Mouse (Mus musculus) heart, adult 10 weeks (tissue): ENCODE measurements around the gene Zfp821. TPM values are rescaled to one million over a fixed set of nuclear protein-coding genes. Genes with fewer than 3 reads are reported as not detected.

Experiments
- polyA plus RNA-seq: library from polyadenylated mRNA; stranded (reverse); fragments of 350-450 nt; fragmentation: Illumina TruSeq; extraction: RNeasy Lipid Tissue Mini Kit (QIAGEN cat#74804); gene quantifications from one replicate; pipeline ENCODE4 v1.2.3, GENCODE M21; 2014; ENCODE audit warnings: low read depth, low replicate concordance

Gene Zfp821
- 6.4 TPM for polyA plus RNA-seq

DNA sequence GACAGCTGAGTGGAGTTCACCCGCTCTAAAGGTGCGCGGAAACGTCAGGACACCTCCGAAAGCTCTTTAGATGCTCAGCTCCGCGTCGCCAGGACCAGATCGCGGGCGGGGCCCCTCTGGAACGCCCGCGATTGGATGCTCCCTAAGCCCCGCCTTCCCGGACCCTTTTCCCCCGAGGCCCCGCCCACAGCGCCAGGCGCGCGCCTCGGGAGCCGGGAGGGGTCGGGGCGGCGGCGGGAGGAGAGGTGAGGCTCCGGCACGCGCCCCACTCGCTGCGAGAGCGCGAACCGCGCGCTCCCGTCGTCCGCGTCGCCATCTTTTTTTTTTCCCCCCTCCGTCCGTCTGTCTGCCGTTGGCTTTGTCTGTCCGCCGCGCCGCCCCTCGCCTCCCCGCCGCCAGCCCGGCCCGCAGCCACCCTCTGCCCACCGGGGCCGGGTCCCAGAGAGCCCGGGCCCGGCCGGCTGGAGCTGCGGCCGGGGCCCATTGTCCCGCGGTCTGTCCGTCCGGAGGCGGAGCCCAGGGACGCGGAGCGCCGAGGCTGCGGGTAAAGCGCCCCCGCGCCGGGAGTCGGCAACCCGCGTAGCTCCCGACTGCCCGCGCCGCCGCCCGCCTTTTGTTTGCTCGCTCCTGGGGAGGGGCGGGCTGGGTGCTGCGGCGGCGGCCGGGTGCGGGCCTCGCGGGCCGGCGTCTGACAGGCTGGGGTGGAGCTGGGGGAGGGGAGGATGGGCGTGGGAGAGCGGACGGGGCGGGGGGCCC lies at the start of gene Zfp821:
Gene Zfp821, plus strand, starts transcription at position 227 of the 756 bp plus-strand sequence.

DNA sequence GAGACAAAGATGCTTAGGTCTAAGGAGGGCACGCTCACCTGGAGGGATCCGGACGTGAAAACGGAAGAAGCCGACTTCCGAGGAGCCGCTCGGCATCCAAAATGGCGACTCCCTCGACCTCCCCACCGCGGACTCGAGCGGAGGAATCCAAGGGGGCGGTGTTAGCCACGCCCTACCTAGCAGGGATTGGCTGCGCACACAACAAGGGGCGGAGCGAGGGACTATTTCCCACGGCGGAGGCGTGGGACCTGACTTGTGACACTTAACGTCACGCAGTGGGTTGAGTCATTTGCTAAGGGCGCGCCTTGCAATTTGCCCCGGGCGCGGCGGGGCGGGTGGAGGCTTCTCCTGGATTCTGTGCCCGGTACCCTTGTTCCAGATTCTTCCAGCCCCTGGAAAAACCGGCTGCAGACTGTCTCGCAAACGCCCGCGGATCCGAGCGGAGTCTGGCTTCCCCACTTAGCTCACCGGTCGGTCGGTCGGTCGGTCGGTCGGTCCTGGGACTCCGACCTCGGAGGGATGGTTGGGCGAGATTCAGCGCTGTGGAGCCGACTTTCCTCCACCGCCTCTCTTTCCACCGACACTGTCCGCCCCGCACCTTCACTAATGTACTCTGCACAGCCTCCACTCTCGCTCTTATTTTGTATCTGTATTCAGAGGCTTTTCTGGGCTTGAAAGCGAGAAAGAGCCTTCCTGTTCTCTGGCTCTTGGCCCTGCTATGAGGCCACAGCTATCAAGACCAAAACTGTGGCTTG lies 12.0 kb upstream of the Zfp821 start, which contains the start of gene Ist1:
Gene Ist1, minus strand, starts transcription at position 115 of the 755 bp plus-strand sequence.

GRCm38 (mm10) chr8:109737237-109738048 lies 32.1 kb downstream of the Zfp821 start, which contains the start of gene Atxn1l:
TSS of gene Atxn1l (minus strand) at chr8:109737739.

Other genes with a start within 250 kb of the Zfp821 start
- not detected for gene Pmfbp1, start 211.5 kb upstream of the Zfp821 start, polyA plus RNA-seq
- gene Dhx38, start 139.7 kb upstream of the Zfp821 start, polyA plus RNA-seq, result 11.7 TPM
- 4.7 TPM for gene Txnl4b, start 139.7 kb upstream of the Zfp821 start, polyA plus RNA-seq
- gene Hp, start 126.4 kb upstream of the Zfp821 start, polyA plus RNA-seq, result 15.0 TPM
- 18.7 TPM for gene Dhodh, start 96.9 kb upstream of the Zfp821 start, polyA plus RNA-seq
- not detected for gene Pkd1l3, start 91.0 kb upstream of the Zfp821 start, polyA plus RNA-seq
- gene Ist1, start 12.3 kb upstream of the Zfp821 start, polyA plus RNA-seq, result 47.1 TPM
- 9.3 TPM for gene Atxn1l, start 32.2 kb downstream of the Zfp821 start, polyA plus RNA-seq
- gene Ap1g1, start 73.0 kb downstream of the Zfp821 start, polyA plus RNA-seq, result 37.3 TPM
- gene Phlpp2, start 163.0 kb downstream of the Zfp821 start, polyA plus RNA-seq, result 3.1 TPM